In the genomic region with DNA sequence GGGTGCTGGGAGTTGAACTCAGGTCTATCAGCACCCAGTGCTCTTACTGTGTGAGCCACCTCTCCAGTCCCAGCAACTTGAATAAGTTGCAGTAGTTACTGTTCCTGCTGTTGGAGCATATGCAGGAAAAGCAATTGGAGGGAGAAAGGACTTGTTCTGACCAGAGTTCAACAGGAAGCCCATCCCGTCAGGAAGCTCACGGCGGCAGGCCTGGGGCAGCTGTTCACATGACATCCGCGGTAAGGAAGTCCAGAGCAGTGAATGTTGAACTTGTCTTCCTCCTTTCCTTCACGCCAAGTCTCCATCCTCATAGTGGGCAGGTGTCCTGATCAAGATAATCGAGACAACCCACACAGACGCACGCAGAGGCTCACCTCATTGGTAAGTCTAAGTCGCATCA, we compare ENCODE assay signal across 14 mouse cellular contexts.
DNase-seq lines count a peak whose midpoint lies in the region; ATAC-seq and TF ChIP-seq lines count a peak whose summit lies in the region.
"Had no signal": no experiment of that assay in that cellular context is flagged by ENCODE, and none has a peak within 500 bp of the region (broad histone marks: within the 10 kb centered on the region; RNA-seq: fewer than 3 reads in every experiment).

No protein-coding gene starts in this region.

- no peak for DNase-seq in embryonic facial prominence, embryonic 10.5 days (ENCODE audit: low spot score)
- DNase-seq in kidney, adult 2 months: peak; percentile 75
- DNase-seq in kidney, postnatal 14 days: no peak
- peak; percentile 52 for DNase-seq in kidney, postnatal 10 days
- no peak for DNase-seq in right cerebral cortex, postnatal 14 days
- DNase-seq: cerebellum, postnatal 25 days; midbrain, embryonic 14.5 days had no signal

- no peak overlapping the region for H3K4me2 ChIP-seq in embryonic facial prominence, embryonic 12.5 days (replicated peaks)
- H3K4me2 ChIP-seq in heart, embryonic 13.5 days: no peak overlapping the region
- H3K4me2 ChIP-seq: embryonic facial prominence, embryonic 13.5 days; hindbrain, embryonic 12.5 days; liver, embryonic 15.5 days had no signal

- 88% methylated on average over 10 of the region's 10 CpGs for WGBS in embryonic facial prominence, embryonic 12.5 days
- 89% methylated on average over 10 of the region's 10 CpGs for WGBS in embryonic facial prominence, embryonic 10.5 days
- WGBS in kidney, adult 2 months: 76% methylated on average over 10 of the region's 10 CpGs
- WGBS in heart, embryonic 13.5 days: 75% methylated on average over 10 of the region's 10 CpGs

- no peak overlapping the region for H3K9ac ChIP-seq in embryonic facial prominence, embryonic 12.5 days
- H3K9ac ChIP-seq in heart, embryonic 13.5 days: no peak overlapping the region
- H3K9ac ChIP-seq: embryonic facial prominence, embryonic 13.5 days; hindbrain, embryonic 12.5 days; liver, embryonic 15.5 days had no signal

- H3K4me1 ChIP-seq in embryonic facial prominence, embryonic 12.5 days: peaks cover 19% of the 10 kb centered on the region
- peaks cover 20% of the 10 kb centered on the region for H3K4me1 ChIP-seq in embryonic facial prominence, embryonic 10.5 days
- no peaks in the 10 kb centered on the region for H3K4me1 ChIP-seq in kidney, adult 2 months (ENCODE audit: control insufficient read depth, insufficient read depth, low read length)
- H3K4me1 ChIP-seq in heart, embryonic 13.5 days: peaks cover 16% of the 10 kb centered on the region

- no peaks in the 10 kb centered on the region for H3K36me3 ChIP-seq in embryonic facial prominence, embryonic 12.5 days
- H3K36me3 ChIP-seq in embryonic facial prominence, embryonic 10.5 days (replicated peaks): no peaks in the 10 kb centered on the region
- H3K36me3 ChIP-seq in kidney, adult 2 months (ENCODE audit: control insufficient read depth, insufficient read depth, low read length): no peaks in the 10 kb centered on the region
- no peaks in the 10 kb centered on the region for H3K36me3 ChIP-seq in heart, embryonic 13.5 days
- H3K36me3 ChIP-seq: embryonic facial prominence, embryonic 13.5 days; hindbrain, embryonic 12.5 days; liver, embryonic 15.5 days had no signal

- peak overlapping the region; percentile 30; the same call in 1 of the 2 replicates for H3K27ac ChIP-seq in embryonic facial prominence, embryonic 12.5 days
- H3K27ac ChIP-seq in embryonic facial prominence, embryonic 10.5 days (replicated peaks): no peak overlapping the region
- no peak overlapping the region for H3K27ac ChIP-seq in kidney, adult 2 months (ENCODE audit: insufficient read depth, low read depth, low read length)
- H3K27ac ChIP-seq in heart, embryonic 13.5 days (replicated peaks): peak overlapping the region; percentile 53; the same call in 1 of the 2 replicates
- H3K27ac ChIP-seq: embryonic facial prominence, embryonic 13.5 days; hindbrain, embryonic 12.5 days; layer of hippocampus, adult 2 months; left cerebral cortex, adult 2 months; liver, embryonic 15.5 days had no signal

- no peak for ATAC-seq in embryonic facial prominence, embryonic 12.5 days (ENCODE audit: insufficient number of reproducible peaks, insufficient read depth, low FRiP score, low TSS enrichment)
- no peak for ATAC-seq in heart, embryonic 13.5 days (ENCODE audit: extremely low read depth, insufficient number of reproducible peaks, low FRiP score, low TSS enrichment)

- no peak for TF ChIP-seq POLR2A in kidney, adult 2 months (IDR thresholded peaks at IDR 0.05; ENCODE audit: low read depth, low read length)

- H3K4me3 ChIP-seq in embryonic facial prominence, embryonic 12.5 days: no peak overlapping the region
- no peak overlapping the region for H3K4me3 ChIP-seq in embryonic facial prominence, embryonic 10.5 days
- H3K4me3 ChIP-seq in kidney, adult 2 months (ENCODE audit: insufficient read depth, low read depth, low read length): no peak overlapping the region
- H3K4me3 ChIP-seq in heart, embryonic 13.5 days: no peak overlapping the region
- H3K4me3 ChIP-seq: embryonic facial prominence, embryonic 13.5 days; hindbrain, embryonic 12.5 days; layer of hippocampus, adult 2 months; left cerebral cortex, adult 2 months; liver, embryonic 15.5 days had no signal

- H3K9me3 ChIP-seq in embryonic facial prominence, embryonic 12.5 days: no peaks in the 10 kb centered on the region
- H3K9me3 ChIP-seq in embryonic facial prominence, embryonic 10.5 days: no peaks in the 10 kb centered on the region
- no peaks in the 10 kb centered on the region for H3K9me3 ChIP-seq in heart, embryonic 13.5 days
- H3K9me3 ChIP-seq: embryonic facial prominence, embryonic 13.5 days; hindbrain, embryonic 12.5 days; liver, embryonic 15.5 days had no signal

- no peak for TF ChIP-seq CTCF in kidney, adult 2 months (conservative IDR thresholded peaks at IDR 0.05; ENCODE audit: insufficient read depth, insufficient read length, low read depth, low read length)

- no peaks in the 10 kb centered on the region for H3K27me3 ChIP-seq in embryonic facial prominence, embryonic 12.5 days
- no peaks in the 10 kb centered on the region for H3K27me3 ChIP-seq in embryonic facial prominence, embryonic 10.5 days (replicated peaks; ENCODE audit: low read depth, poor library complexity, severe bottlenecking)
- no peaks in the 10 kb centered on the region for H3K27me3 ChIP-seq in kidney, adult 2 months (replicated peaks; ENCODE audit: control insufficient read depth, insufficient read depth, low read length)
- no peaks in the 10 kb centered on the region for H3K27me3 ChIP-seq in heart, embryonic 13.5 days (replicated peaks)
- H3K27me3 ChIP-seq: embryonic facial prominence, embryonic 13.5 days; hindbrain, embryonic 12.5 days; liver, embryonic 15.5 days had no signal

Comparison
In these comparisons a context has a peak if more than half of its experiments do, and no peak if none do; other contexts are left out.
1. H3K27ac ChIP-seq: peak in embryonic facial prominence, embryonic 12.5 days (single experiment) and heart, embryonic 13.5 days (single experiment); none in embryonic facial prominence, embryonic 10.5 days (single experiment) and kidney, adult 2 months (single experiment).
2. DNase-seq: peak in kidney, adult 2 months (single experiment) and kidney, postnatal 10 days (single experiment); none in embryonic facial prominence, embryonic 10.5 days (single experiment), kidney, postnatal 14 days (single experiment) and right cerebral cortex, postnatal 14 days (single experiment).